Mouse (Mus musculus) urinary bladder, postnatal 36 days (tissue): ENCODE data around the gene Defa20.
"Not testable (repeated sequence)": the region's sequence is repeated elsewhere in the genome, so short reads cannot be mapped to it uniquely, and the experiment has no call there.

Experiments
- DNase-seq, 2 experiments: peaks; one replicate each; pipeline ENCODE4 v3.0.0; 2022; ENCODE audit warnings: low spot score in 2 of 2, mixed read lengths in 1 of 2

Defa20 gene

GRCm38 (mm10) chr8:21508958-21509357, at the start of gene Defa20:
Gene Defa20, plus strand, starts transcription at chr8:21509258.
- not testable (repeated sequence) for DNase-seq

GRCm38 (mm10) chr8:21528732-21529131, 19.7 kb downstream of the Defa20 start, which contains the start of gene Defa32:
Gene Defa32, plus strand, starts transcription at chr8:21529032.
- DNase-seq, result not testable (repeated sequence)
